Mouse (Mus musculus) liver, embryonic 14.5 days (tissue): ENCODE results near the gene Sik3.

ENCODE experiments used
- CTCF ChIP-seq: IDR thresholded peaks from 2 replicates; pipeline ENCODE4 v1.5.1; 2016; ENCODE audit warnings: antibody characterized with exemption, low read depth, control low read depth
- EP300 ChIP-seq: IDR thresholded peaks from 2 replicates; pipeline ENCODE4 v1.6.1; 2016; ENCODE audit warnings: antibody characterized with exemption, low read depth

DNA sequence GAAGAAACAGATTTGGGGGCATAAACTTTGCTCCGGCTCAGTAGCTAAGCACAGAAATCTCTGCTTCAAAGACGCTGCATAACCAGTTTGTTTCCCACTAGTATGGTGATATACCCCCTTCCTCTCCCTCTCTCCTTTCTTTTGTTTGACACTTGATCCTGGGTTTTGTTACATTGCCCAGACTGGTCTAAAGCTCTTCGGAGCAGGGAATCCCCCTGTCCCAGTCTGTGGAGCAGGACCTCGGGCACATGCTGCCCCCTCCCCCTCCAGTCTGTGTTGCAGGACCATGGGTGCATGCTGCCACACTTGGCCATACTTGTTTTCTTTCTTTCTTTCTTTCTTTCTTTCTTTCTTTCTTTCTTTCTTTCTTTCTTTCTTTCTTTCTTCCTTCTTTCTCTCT lies 77.4 kb downstream of the Sik3 start:
- TF ChIP-seq CTCF, result no peak
- no peak for TF ChIP-seq EP300
